Mouse (Mus musculus) MEL (cell line): Measurements from ENCODE around the gene Slfn3. TPM values are rescaled to one million over a fixed set of nuclear protein-coding genes. Genes with fewer than 3 reads are reported as not detected.
"Not testable (repeated sequence)": the region's sequence is repeated elsewhere in the genome, so short reads cannot be mapped to it uniquely, and the experiment has no call there.

ENCODE experiments used
- DNase-seq: peaks from one replicate; pipeline ENCODE4 v3.0.0; 2011; ENCODE audit warnings: low read depth, low spot score
- H3K27ac ChIP-seq: 2 replicates; pipeline ENCODE4 v1.5.1; 2012; ENCODE audit warnings: low read depth, mild to moderate bottlenecking, control low read depth, low read length, moderate library complexity; ENCODE audit not compliant: control insufficient read depth
- H3K27me3 ChIP-seq, 2 experiments: fragments of 150-350 bp in 1 of 2; sonication (generic) in 1 of 2; 2 replicates each; pipeline ENCODE4 v1.6.1; 2012; ENCODE audit warnings: low read length in 2 of 2, mild to moderate bottlenecking in 2 of 2, improper control_type of control experiment in 1 of 2, moderate library complexity in 1 of 2; ENCODE audit not compliant: insufficient read depth in 2 of 2, control insufficient read depth in 1 of 2
- H3K36me3 ChIP-seq, 2 experiments: 2 replicates each; pipeline ENCODE4 v1.6.1; 2012 to 2014; ENCODE audit warnings: low read length in 2 of 2, improper control_type of control experiment in 1 of 2, inconsistent platforms in 1 of 2, mild to moderate bottlenecking in 1 of 2; ENCODE audit not compliant: insufficient read depth in 2 of 2, control insufficient read depth in 1 of 2
- H3K4me1 ChIP-seq, 2 experiments: fragments of 150-350 bp in 1 of 2; sonication (generic) in 1 of 2; 2 replicates each; pipeline ENCODE4 v1.6.1; 2012; ENCODE audit warnings: low read length in 2 of 2, improper control_type of control experiment in 1 of 2, mild to moderate bottlenecking in 1 of 2; ENCODE audit not compliant: insufficient read depth in 2 of 2, control insufficient read depth in 1 of 2
- H3K4me3 ChIP-seq, 2 experiments: fragments of 150-350 bp in 1 of 2; sonication (generic) in 1 of 2; 2 replicates each; pipeline ENCODE4 v1.5.1; 2012; ENCODE audit warnings: low read depth in 2 of 2, low read length in 2 of 2, mild to moderate bottlenecking in 2 of 2, moderate library complexity in 2 of 2, control low read depth in 1 of 2, improper control_type of control experiment in 1 of 2; ENCODE audit not compliant: control insufficient read depth in 1 of 2, insufficient read depth in 1 of 2
- H3K79me2 ChIP-seq: 2 replicates; pipeline ENCODE4 v1.6.1; 2012; ENCODE audit warnings: mild to moderate bottlenecking, low read length, moderate library complexity; ENCODE audit not compliant: control insufficient read depth, poor library complexity, insufficient read depth
- H3K9ac ChIP-seq: 2 replicates; pipeline ENCODE4 v1.6.1; 2012; ENCODE audit warnings: low read depth, mild to moderate bottlenecking, control low read depth, low read length, moderate library complexity; ENCODE audit not compliant: control insufficient read depth, poor library complexity, severe bottlenecking
- H3K9me3 ChIP-seq: fragments of 150-350 bp; sonication (generic); replicated peaks from 2 replicates; pipeline ENCODE4 v1.6.1; 2012; ENCODE audit warnings: mild to moderate bottlenecking, low read length, improper control_type of control experiment, moderate library complexity; ENCODE audit not compliant: insufficient read depth
- BHLHE40 ChIP-seq: IDR thresholded peaks from 2 replicates; pipeline ENCODE4 v1.6.1; 2012; ENCODE audit warnings: low read depth, mild to moderate bottlenecking, inconsistent platforms, low read length, improper control_type of control experiment, borderline replicate concordance
- CHD1 ChIP-seq: IDR thresholded peaks from 2 replicates; pipeline ENCODE4 v1.6.1; 2012; ENCODE audit warnings: low read depth, mild to moderate bottlenecking, inconsistent platforms, low read length, improper control_type of control experiment
- CHD2 ChIP-seq: IDR thresholded peaks from 2 replicates; pipeline ENCODE4 v1.6.1; 2011; ENCODE audit warnings: low read length, improper control_type of control experiment
- CTCF ChIP-seq, 3 experiments: IDR thresholded peaks in 2 of 3; conservative IDR thresholded peaks in 1 of 3; 2 replicates each; pipeline ENCODE4 v1.5.1; 2011 to 2012; ENCODE audit warnings: low read length in 3 of 3, low read depth in 2 of 3, mild to moderate bottlenecking in 2 of 3, improper control_type of control experiment in 1 of 3, inconsistent platforms in 1 of 3, mixed read lengths in 1 of 3, moderate library complexity in 1 of 3; ENCODE audit not compliant: control insufficient read depth in 1 of 3, insufficient read depth in 1 of 3, poor library complexity in 1 of 3, severe bottlenecking in 1 of 3
- E2F4 ChIP-seq: IDR thresholded peaks from 2 replicates; pipeline ENCODE4 v1.6.1; 2011; ENCODE audit warnings: low read depth, low read length, improper control_type of control experiment, borderline replicate concordance
- ELF1 ChIP-seq: IDR thresholded peaks from 2 replicates; pipeline ENCODE4 v1.6.1; 2014; ENCODE audit warnings: low read depth, mild to moderate bottlenecking, inconsistent platforms, low read length, improper control_type of control experiment, moderate library complexity
- EP300 ChIP-seq, 2 experiments: IDR thresholded peaks; 2 replicates each; pipeline ENCODE4 v1.6.1; 2011; ENCODE audit warnings: improper control_type of control experiment in 2 of 2, low read length in 2 of 2, low read depth in 1 of 2, mild to moderate bottlenecking in 1 of 2
- ETS1 ChIP-seq: IDR thresholded peaks from 2 replicates; pipeline ENCODE4 v1.6.1; 2012; ENCODE audit warnings: low read depth, mild to moderate bottlenecking, inconsistent platforms, low read length, improper control_type of control experiment, moderate library complexity
- GATA1 ChIP-seq: IDR thresholded peaks from 2 replicates; pipeline ENCODE4 v1.6.1; 2011; ENCODE audit warnings: low read depth, low read length, improper control_type of control experiment
- HCFC1 ChIP-seq: IDR thresholded peaks from 2 replicates; pipeline ENCODE4 v1.6.1; 2012; ENCODE audit warnings: low read depth, mild to moderate bottlenecking, inconsistent platforms, low read length, improper control_type of control experiment, moderate library complexity
- KAT2A ChIP-seq: conservative IDR thresholded peaks from 2 replicates; pipeline ENCODE4 v1.6.1; 2012; ENCODE audit warnings: low read depth, low read length, improper control_type of control experiment, inconsistent platforms
- MAFK ChIP-seq: IDR thresholded peaks from 2 replicates; pipeline ENCODE4 v1.6.1; 2011; ENCODE audit warnings: low read depth, mild to moderate bottlenecking, low read length, improper control_type of control experiment, borderline replicate concordance
- MAX ChIP-seq: IDR thresholded peaks from 2 replicates; pipeline ENCODE4 v1.6.1; 2011; ENCODE audit warnings: low read length, improper control_type of control experiment
- MAZ ChIP-seq: IDR thresholded peaks from 2 replicates; pipeline ENCODE4 v1.6.1; 2012; ENCODE audit warnings: low read depth, mild to moderate bottlenecking, inconsistent platforms, low read length, improper control_type of control experiment
- MEF2A ChIP-seq: IDR thresholded peaks from 2 replicates; pipeline ENCODE4 v1.6.1; 2014; ENCODE audit warnings: low read depth, mild to moderate bottlenecking, inconsistent platforms, low read length, improper control_type of control experiment; ENCODE audit not compliant: poor library complexity, insufficient replicate concordance, severe bottlenecking; ENCODE audit errors: extremely low read depth
- MXI1 ChIP-seq: IDR thresholded peaks from 2 replicates; pipeline ENCODE4 v1.6.1; 2011; ENCODE audit warnings: mild to moderate bottlenecking, low read depth, low read length, improper control_type of control experiment
- MYC ChIP-seq: IDR thresholded peaks from 2 replicates; pipeline ENCODE4 v1.6.1; 2011; ENCODE audit warnings: low read depth, mild to moderate bottlenecking, low read length, improper control_type of control experiment, moderate library complexity
- NELFE ChIP-seq: IDR thresholded peaks from 2 replicates; pipeline ENCODE4 v1.6.1; 2011; ENCODE audit warnings: low read depth, low read length, improper control_type of control experiment
- NRF1 ChIP-seq: IDR thresholded peaks from 2 replicates; pipeline ENCODE4 v1.6.1; 2014; ENCODE audit warnings: low read depth, mild to moderate bottlenecking, inconsistent platforms, low read length, improper control_type of control experiment, moderate library complexity; ENCODE audit not compliant: poor library complexity, insufficient read depth, severe bottlenecking
- POLR2A ChIP-seq, 2 experiments: IDR thresholded peaks; 2 replicates each; pipeline ENCODE4 v1.6.1; 2011 to 2012; ENCODE audit warnings: low read length in 2 of 2, mild to moderate bottlenecking in 2 of 2, control low read depth in 1 of 2, improper control_type of control experiment in 1 of 2, low read depth in 1 of 2, moderate library complexity in 1 of 2; ENCODE audit not compliant: control insufficient read depth in 1 of 2, insufficient read depth in 1 of 2, poor library complexity in 1 of 2
- POLR2AphosphoS2 ChIP-seq: IDR thresholded peaks from 2 replicates; pipeline ENCODE4 v1.6.1; 2011; ENCODE audit warnings: low read length, improper control_type of control experiment
- POLR2AphosphoS5 ChIP-seq: IDR thresholded peaks from 2 replicates; pipeline ENCODE4 v1.6.1; 2012; ENCODE audit warnings: low read depth, borderline replicate concordance, mild to moderate bottlenecking, inconsistent platforms, low read length, moderate library complexity, mixed read lengths
- RAD21 ChIP-seq: IDR thresholded peaks from 2 replicates; pipeline ENCODE4 v1.6.1; 2011; ENCODE audit warnings: mild to moderate bottlenecking, low read depth, low read length, improper control_type of control experiment
- RCOR1 ChIP-seq: IDR thresholded peaks from 2 replicates; pipeline ENCODE4 v1.6.1; 2012; ENCODE audit warnings: low read depth, mild to moderate bottlenecking, inconsistent platforms, low read length, improper control_type of control experiment
- SIN3A ChIP-seq: IDR thresholded peaks from 2 replicates; pipeline ENCODE4 v1.6.1; 2012; ENCODE audit warnings: low read length, improper control_type of control experiment, inconsistent platforms
- TAL1 ChIP-seq: IDR thresholded peaks from 2 replicates; pipeline ENCODE4 v1.6.1; 2012; ENCODE audit warnings: mild to moderate bottlenecking, inconsistent platforms, low read length, moderate library complexity, mixed read lengths
- TBP ChIP-seq: IDR thresholded peaks from 2 replicates; pipeline ENCODE4 v1.8.0; 2011; ENCODE audit warnings: low read depth, low read length, improper control_type of control experiment
- TCF12 ChIP-seq: IDR thresholded peaks from 2 replicates; pipeline ENCODE4 v1.6.1; 2014; ENCODE audit warnings: low read depth, mild to moderate bottlenecking, inconsistent platforms, low read length, improper control_type of control experiment, moderate library complexity
- UBTF ChIP-seq: IDR thresholded peaks from 2 replicates; pipeline ENCODE4 v1.6.1; 2012; ENCODE audit warnings: low read depth, mild to moderate bottlenecking, inconsistent platforms, low read length, improper control_type of control experiment, moderate library complexity, borderline replicate concordance; ENCODE audit not compliant: insufficient read depth
- USF2 ChIP-seq, 2 experiments: IDR thresholded peaks; 2 replicates each; pipeline ENCODE4 v1.6.1; 2011 to 2012; ENCODE audit warnings: improper control_type of control experiment in 2 of 2, low read length in 2 of 2, borderline replicate concordance in 1 of 2, inconsistent platforms in 1 of 2, low read depth in 1 of 2, mild to moderate bottlenecking in 1 of 2; ENCODE audit not compliant: insufficient read depth in 1 of 2
- ZKSCAN1 ChIP-seq: IDR thresholded peaks from 2 replicates; pipeline ENCODE4 v1.6.1; 2012; ENCODE audit warnings: low read depth, mild to moderate bottlenecking, inconsistent platforms, low read length, improper control_type of control experiment, moderate library complexity
- ZMIZ1 ChIP-seq: IDR thresholded peaks from 2 replicates; pipeline ENCODE4 v1.6.1; 2012; ENCODE audit warnings: low read depth, mild to moderate bottlenecking, inconsistent platforms, low read length, improper control_type of control experiment, moderate library complexity
- ZNF384 ChIP-seq: IDR thresholded peaks from 2 replicates; pipeline ENCODE4 v1.6.1; 2012; ENCODE audit warnings: low read depth, mild to moderate bottlenecking, inconsistent platforms, low read length, improper control_type of control experiment
- polyA plus RNA-seq, 2 experiments: library from polyadenylated mRNA; stranded (reverse) in 1 of 2; unstranded in 1 of 2; fragments of >175 nt in 1 of 2; fragments of >200 nt in 1 of 2; gene quantifications; 2 replicates each; pipeline versions ENCODE4 v1.2.1 to v1.2.4; 2012; ENCODE audit warnings: low replicate concordance in 2 of 2, low read depth in 1 of 2; ENCODE audit not compliant: insufficient read length in 2 of 2, insufficient read depth in 1 of 2, missing spikeins in 1 of 2
- total RNA-seq: library from RNA; depleted of rRNA; stranded (reverse); fragments of 300-350 nt; gene quantifications from 2 replicates; pipeline ENCODE4 v1.2.3, GENCODE M21; 2012

Gene Slfn3
- total and polyA plus RNA-seq, 3 experiments: 0.23 to 0.35 TPM; not detected in 1

GRCm38 (mm10) chr11:83223367-83223766 lies 32.2 kb downstream of the Slfn3 start:
- H3K27ac ChIP-seq: peak overlapping the region; percentile 85

GRCm38 (mm10) chr11:83223793-83224192 lies 32.7 kb downstream of the Slfn3 start:
- Histone ChIP-seq H3K27ac (peak overlapping the region; percentile 85), H3K36me3 (peaks cover 26 to 27% of the 10 kb centered on the region in 2 experiments), H3K4me1 (peaks cover 3 to 25% of the 10 kb centered on the region in 2 experiments), H3K79me2 (peaks cover 37% of the 10 kb centered on the region)
- DNase-seq: peak; percentile 81
- not testable (repeated sequence) for H3K9me3 ChIP-seq, H3K27me3 ChIP-seq
- peak in 1 of 2 experiments; percentile 13; a peak in 1 of 4 replicates for TF ChIP-seq POLR2A (IDR thresholded peaks at IDR 0.05; ENCODE audit: control insufficient read depth in 1 of 2, insufficient read depth in 1 of 2, low read depth in 1 of 2, low read length in 2 of 2, poor library complexity in 1 of 2)
- peak; percentile 79; the same call in 1 of the 2 replicates for TF ChIP-seq MXI1
- TF ChIP-seq SIN3A: peak; percentile 34; the same call in 1 of the 2 replicates
- TF ChIP-seq ZKSCAN1: 0 out of 2 replicates have a peak, but pooled peaks have one; percentile 23
- TF ChIP-seq, all 39 proteins: peak for 4; not testable (repeated sequence) for 35
- H3K4me3 ChIP-seq: peak overlapping the region; percentile 63 to 75
- peak overlapping the region; percentile 81 for H3K9ac ChIP-seq

More at GRCm38 (mm10) chr11:83223367-83223766, 32.2 kb downstream of the Slfn3 start:
- Histone ChIP-seq H3K27me3 (peaks cover 0 to 3% of the 10 kb centered on the region in 2 experiments; a peak in 2 of 4 replicates), H3K9ac (peak overlapping the region; percentile 81), H3K4me3 (peak overlapping the region; percentile 63 to 75), H3K4me1 (peaks cover 3 to 21% of the 10 kb centered on the region in 2 experiments), H3K36me3 (peaks cover 22 to 26% of the 10 kb centered on the region in 2 experiments), H3K79me2 (peaks cover 36% of the 10 kb centered on the region), H3K9me3 (no peaks in the 10 kb centered on the region)
- DNase-seq: peak; percentile 96
- TF ChIP-seq USF2 (IDR thresholded peaks at IDR 0.05; ENCODE audit: borderline replicate concordance in 1 of 2, insufficient read depth in 1 of 2, low read depth in 1 of 2, low read length in 2 of 2) (no peak), POLR2A (IDR thresholded peaks at IDR 0.05; ENCODE audit: control insufficient read depth in 1 of 2, insufficient read depth in 1 of 2, low read depth in 1 of 2, low read length in 2 of 2, poor library complexity in 1 of 2) (peak; percentile 51 to 95; a peak in 3 of 4 replicates), MEF2A (no peak), CHD1 (no peak), ELF1 (peak; percentile 75), ZMIZ1 (peak; percentile 78; the same call in 1 of the 2 replicates), CTCF (IDR thresholded peaks at IDR 0.05 in 2 of 3, conservative IDR thresholded peaks at IDR 0.05 in 1 of 3; ENCODE audit: control insufficient read depth in 1 of 3, insufficient read depth in 1 of 3, low read depth in 2 of 3, low read length in 3 of 3, poor library complexity in 1 of 3, severe bottlenecking in 1 of 3) (no peak), MAX (peak; percentile 85), RCOR1 (no peak), TAL1 (no peak), MAZ (no peak), HCFC1 (peak; percentile 80), UBTF (0 out of 2 replicates have a peak, but pooled peaks have one; percentile 12), TBP (peak; percentile 92), MYC (no peak), POLR2AphosphoS5 (no peak), NELFE (peak; percentile 92), ETS1 (peak; percentile 46; the same call in 1 of the 2 replicates), KAT2A (peak; percentile 57), MXI1 (no peak; the same call in 1 of the 2 replicates), POLR2AphosphoS2 (peak; percentile 56; the same call in 1 of the 2 replicates), ZNF384 (no peak), TCF12 (peak; percentile 69), GATA1 (0 out of 2 replicates have a peak, but pooled peaks have one; percentile 21), NRF1 (no peak), ZKSCAN1 (no peak), SIN3A (peak; percentile 96), CHD2 (peak; percentile 54; the same call in 1 of the 2 replicates), MAFK (no peak), E2F4 (peak; percentile 95), RAD21 (no peak), EP300 (IDR thresholded peaks at IDR 0.05; ENCODE audit: low read depth in 1 of 2, low read length in 2 of 2) (no peak), BHLHE40 (no peak)
- TF ChIP-seq, all 39 proteins: peak for 16
